Mouse (Mus musculus): ENCODE measurements around the gene Nmnat2. TPM values are rescaled to one million over a fixed set of nuclear protein-coding genes. Genes with fewer than 3 reads are reported as not detected.

The Nmnat2 gene
- polyA plus RNA-seq, 1 experiment from 2014 or later = 0.09 TPM

- Histone ChIP-seq H3K9ac (ENCODE audit: low read depth, low read length) (no peak overlapping the region), H3K4me1 (ENCODE audit: control insufficient read depth, low read depth, low read length) (no peaks in the 10 kb centered on the region), H3K4me2 (ENCODE audit: low read depth, low read length) (no peak overlapping the region), H3K9me3 (replicated peaks; ENCODE audit: control insufficient read depth, low read length) (no peaks in the 10 kb centered on the region), H3K4me3 (ENCODE audit: low read depth, low read length) (no peak overlapping the region), H3K36me3 (ENCODE audit: control insufficient read depth, insufficient read depth) (no peaks in the 10 kb centered on the region), H3K27me3 (ENCODE audit: control insufficient read depth, insufficient read depth, low read depth, low read length) (no peaks in the 10 kb centered on the region), H3K27ac (ENCODE audit: low read length) (no peak overlapping the region)
- WGBS (ENCODE audit: insufficient replicate concordance) = 53% methylated on average over 5 of the region's 5 CpGs
- ATAC-seq (ENCODE audit: low read depth) = no peak
These were observed 18.6 kb downstream of the Nmnat2 start for GRCm38 (mm10) chr1:152973421-152973820.

GRCm38 (mm10) chr1:152973861-152974260 lies 19.1 kb downstream of the Nmnat2 start:
- Histone ChIP-seq H3K9me3 (replicated peaks; ENCODE audit: control insufficient read depth, low read length) (no peaks in the 10 kb centered on the region), H3K4me3 (ENCODE audit: low read depth, low read length) (no peak overlapping the region), H3K4me1 (ENCODE audit: control insufficient read depth, low read depth, low read length) (no peaks in the 10 kb centered on the region), H3K4me2 (ENCODE audit: low read depth, low read length) (no peak overlapping the region), H3K27ac (ENCODE audit: low read length) (no peak overlapping the region), H3K27me3 (ENCODE audit: control insufficient read depth, insufficient read depth, low read depth, low read length) (no peaks in the 10 kb centered on the region), H3K36me3 (ENCODE audit: control insufficient read depth, insufficient read depth) (no peaks in the 10 kb centered on the region), H3K9ac (ENCODE audit: low read depth, low read length) (no peak overlapping the region)
- no peak for ATAC-seq (ENCODE audit: low read depth)
- 33% methylated on average over 4 of the region's 4 CpGs for WGBS (ENCODE audit: insufficient replicate concordance)

GRCm38 (mm10) chr1:152975144-152975543 lies 20.4 kb downstream of the Nmnat2 start:
- Histone ChIP-seq H3K9ac (ENCODE audit: low read depth, low read length) (no peak overlapping the region), H3K27me3 (ENCODE audit: control insufficient read depth, insufficient read depth, low read depth, low read length) (no peaks in the 10 kb centered on the region), H3K4me1 (ENCODE audit: control insufficient read depth, low read depth, low read length) (no peaks in the 10 kb centered on the region), H3K4me2 (ENCODE audit: low read depth, low read length) (no peak overlapping the region), H3K9me3 (replicated peaks; ENCODE audit: control insufficient read depth, low read length) (no peaks in the 10 kb centered on the region), H3K27ac (ENCODE audit: low read length) (no peak overlapping the region), H3K4me3 (ENCODE audit: low read depth, low read length) (no peak overlapping the region), H3K36me3 (ENCODE audit: control insufficient read depth, insufficient read depth) (no peaks in the 10 kb centered on the region)
- ATAC-seq (ENCODE audit: low read depth) = no peak
- 59% methylated on average over 3 of the region's 3 CpGs for WGBS (ENCODE audit: insufficient replicate concordance)

DNA sequence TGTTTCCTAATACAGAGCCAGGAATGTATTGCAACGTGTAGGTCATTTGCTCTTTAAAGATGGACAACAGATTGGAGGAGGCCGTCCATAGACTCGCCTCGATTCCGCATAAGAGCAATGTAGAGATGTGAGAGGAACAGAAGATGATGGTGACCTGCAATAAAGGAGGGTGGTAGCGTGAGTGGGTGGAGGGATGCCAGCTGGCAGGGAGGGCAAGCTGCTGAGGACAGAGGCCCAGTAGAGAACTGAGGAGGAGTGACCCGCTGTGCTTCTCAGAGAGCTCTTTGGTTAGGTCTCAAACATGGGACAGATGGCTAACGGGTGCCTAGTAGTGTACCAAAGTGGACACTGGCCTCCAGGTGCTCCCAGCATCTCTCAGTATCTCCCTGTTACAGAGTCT lies 23.9 kb downstream of the Nmnat2 start:
- H3K4me1 ChIP-seq (ENCODE audit: control insufficient read depth, low read depth, low read length) = no peaks in the 10 kb centered on the region
- WGBS (ENCODE audit: insufficient replicate concordance) = 73% methylated on average over 8 of the region's 8 CpGs
- no peaks in the 10 kb centered on the region for H3K36me3 ChIP-seq (ENCODE audit: control insufficient read depth, insufficient read depth)
- no peak overlapping the region for H3K4me3 ChIP-seq (ENCODE audit: low read depth, low read length)
- no peaks in the 10 kb centered on the region for H3K27me3 ChIP-seq (ENCODE audit: control insufficient read depth, insufficient read depth, low read depth, low read length)
- H3K9me3 ChIP-seq (replicated peaks; ENCODE audit: control insufficient read depth, low read length) = no peaks in the 10 kb centered on the region
- no peak overlapping the region for H3K27ac ChIP-seq (ENCODE audit: low read length)
- no peak for ATAC-seq (ENCODE audit: low read depth)
- no peak overlapping the region for H3K4me2 ChIP-seq (ENCODE audit: low read depth, low read length)
- no peak overlapping the region for H3K9ac ChIP-seq (ENCODE audit: low read depth, low read length)

- H3K27me3 ChIP-seq (ENCODE audit: control insufficient read depth, insufficient read depth, low read depth, low read length) = no peaks in the 10 kb centered on the region
- WGBS (ENCODE audit: insufficient replicate concordance) = 76% methylated on average over 14 of the region's 14 CpGs
- H3K4me2 ChIP-seq (ENCODE audit: low read depth, low read length) = no peak overlapping the region
- no peaks in the 10 kb centered on the region for H3K36me3 ChIP-seq (ENCODE audit: control insufficient read depth, insufficient read depth)
- no peak overlapping the region for H3K9ac ChIP-seq (ENCODE audit: low read depth, low read length)
- ATAC-seq (ENCODE audit: low read depth) = no peak
- no peak overlapping the region for H3K27ac ChIP-seq (ENCODE audit: low read length)
- H3K4me1 ChIP-seq (ENCODE audit: control insufficient read depth, low read depth, low read length) = no peaks in the 10 kb centered on the region
- no peak overlapping the region for H3K4me3 ChIP-seq (ENCODE audit: low read depth, low read length)
- no peaks in the 10 kb centered on the region for H3K9me3 ChIP-seq (replicated peaks; ENCODE audit: control insufficient read depth, low read length)
These were observed 28.6 kb downstream of the Nmnat2 start for GRCm38 (mm10) chr1:152983416-152983815.

DNA sequence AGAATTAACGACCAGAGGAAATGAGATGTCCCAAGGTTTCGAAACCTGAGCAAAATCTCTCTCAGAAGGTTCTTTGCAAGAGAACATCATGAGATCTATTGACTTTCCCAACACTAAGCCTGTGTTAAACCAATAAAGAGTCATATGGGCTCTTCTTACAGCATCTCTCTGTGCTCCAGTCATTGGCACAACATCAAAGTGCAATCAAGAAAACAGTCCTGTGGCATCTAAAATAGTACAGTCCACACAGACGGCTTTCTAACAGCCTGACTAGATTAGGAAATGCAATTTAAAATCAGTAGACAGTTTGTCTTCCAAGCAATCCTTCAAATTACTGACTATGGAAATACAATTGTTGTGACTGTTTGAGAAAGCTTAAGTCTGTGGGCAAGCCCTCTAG lies 32.2 kb downstream of the Nmnat2 start:
- ATAC-seq (ENCODE audit: low read depth) = no peak
- Histone ChIP-seq H3K4me2 (ENCODE audit: low read depth, low read length) (no peak overlapping the region), H3K4me1 (ENCODE audit: control insufficient read depth, low read depth, low read length) (no peaks in the 10 kb centered on the region), H3K27me3 (ENCODE audit: control insufficient read depth, insufficient read depth, low read depth, low read length) (no peaks in the 10 kb centered on the region), H3K4me3 (ENCODE audit: low read depth, low read length) (no peak overlapping the region), H3K36me3 (ENCODE audit: control insufficient read depth, insufficient read depth) (no peaks in the 10 kb centered on the region), H3K9me3 (replicated peaks; ENCODE audit: control insufficient read depth, low read length) (no peaks in the 10 kb centered on the region), H3K27ac (ENCODE audit: low read length) (no peak overlapping the region), H3K9ac (ENCODE audit: low read depth, low read length) (no peak overlapping the region)
- 52% methylated on average over 3 of the region's 3 CpGs for whole genome bisulfite sequencing (ENCODE audit: insufficient replicate concordance)

- no peaks in the 10 kb centered on the region for H3K27me3 ChIP-seq (ENCODE audit: control insufficient read depth, insufficient read depth, low read depth, low read length)
- H3K4me3 ChIP-seq (ENCODE audit: low read depth, low read length) = no peak overlapping the region
- no peaks in the 10 kb centered on the region for H3K36me3 ChIP-seq (ENCODE audit: control insufficient read depth, insufficient read depth)
- 74% methylated on average over 5 of the region's 5 CpGs for WGBS (ENCODE audit: insufficient replicate concordance)
- ATAC-seq (ENCODE audit: low read depth) = no peak
- H3K4me2 ChIP-seq (ENCODE audit: low read depth, low read length) = no peak overlapping the region
- no peak overlapping the region for H3K27ac ChIP-seq (ENCODE audit: low read length)
- no peaks in the 10 kb centered on the region for H3K9me3 ChIP-seq (replicated peaks; ENCODE audit: control insufficient read depth, low read length)
- H3K9ac ChIP-seq (ENCODE audit: low read depth, low read length) = no peak overlapping the region
- no peaks in the 10 kb centered on the region for H3K4me1 ChIP-seq (ENCODE audit: control insufficient read depth, low read depth, low read length)
These were observed 35.3 kb downstream of the Nmnat2 start for GRCm38 (mm10) chr1:152990067-152990466.

DNA sequence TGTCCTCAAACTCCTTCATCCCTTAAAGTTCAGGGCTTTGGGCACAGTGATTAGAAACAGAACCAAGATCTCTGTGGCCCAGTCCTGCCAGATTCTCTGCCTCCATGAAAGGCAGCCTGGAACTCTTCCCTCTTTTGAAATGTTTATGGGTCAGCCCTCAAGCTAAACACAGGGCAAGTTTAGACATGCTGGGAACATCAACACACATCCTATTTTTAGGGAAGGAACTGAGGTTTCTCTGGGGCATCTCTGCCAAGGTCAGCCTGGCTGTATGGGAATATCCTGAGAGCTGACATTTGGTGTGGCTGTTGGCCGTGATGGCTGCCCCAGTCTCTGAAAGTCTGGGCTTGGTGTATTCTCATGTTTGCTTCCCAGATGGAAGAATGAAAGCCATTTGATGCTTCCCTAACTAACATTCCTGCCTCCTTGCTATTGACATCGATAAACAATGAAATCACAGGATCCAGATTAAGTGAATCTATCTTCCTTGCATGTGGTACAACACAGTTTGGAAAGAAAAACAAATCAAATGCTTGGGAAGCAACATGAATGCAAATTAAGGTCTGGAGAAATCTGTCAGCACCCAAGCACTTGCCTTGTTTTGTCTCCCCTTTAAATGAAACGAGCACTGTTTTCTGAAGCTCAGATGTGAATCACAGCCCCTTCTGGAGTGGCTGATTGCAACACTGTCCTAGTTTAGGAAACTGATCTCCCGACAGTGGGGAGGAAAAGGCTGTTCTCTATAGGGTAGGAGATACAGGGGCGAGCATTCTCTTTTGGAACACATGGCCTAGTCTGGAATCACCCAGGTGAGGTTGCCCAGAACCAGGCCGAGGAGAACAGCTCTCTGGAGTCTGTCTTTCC lies 37.7 kb downstream of the Nmnat2 start:
- Histone ChIP-seq H3K9me3 (replicated peaks; ENCODE audit: control insufficient read depth, low read length) (no peaks in the 10 kb centered on the region), H3K27ac (ENCODE audit: low read length) (no peak overlapping the region), H3K4me3 (ENCODE audit: low read depth, low read length) (no peak overlapping the region), H3K4me2 (ENCODE audit: low read depth, low read length) (no peak overlapping the region), H3K36me3 (ENCODE audit: control insufficient read depth, insufficient read depth) (no peaks in the 10 kb centered on the region), H3K4me1 (ENCODE audit: control insufficient read depth, low read depth, low read length) (no peaks in the 10 kb centered on the region), H3K27me3 (ENCODE audit: control insufficient read depth, insufficient read depth, low read depth, low read length) (no peaks in the 10 kb centered on the region), H3K9ac (ENCODE audit: low read depth, low read length) (no peak overlapping the region)
- WGBS (ENCODE audit: insufficient replicate concordance) = 44% methylated on average over 6 of the region's 6 CpGs
- no peak for ATAC-seq (ENCODE audit: low read depth)

GRCm38 (mm10) chr1:152993803-152994202 lies 39.0 kb downstream of the Nmnat2 start:
- Histone ChIP-seq H3K27ac (ENCODE audit: low read length) (no peak overlapping the region), H3K4me2 (ENCODE audit: low read depth, low read length) (no peak overlapping the region), H3K4me3 (ENCODE audit: low read depth, low read length) (no peak overlapping the region), H3K27me3 (ENCODE audit: control insufficient read depth, insufficient read depth, low read depth, low read length) (no peaks in the 10 kb centered on the region), H3K36me3 (ENCODE audit: control insufficient read depth, insufficient read depth) (no peaks in the 10 kb centered on the region), H3K9me3 (replicated peaks; ENCODE audit: control insufficient read depth, low read length) (no peaks in the 10 kb centered on the region), H3K9ac (ENCODE audit: low read depth, low read length) (no peak overlapping the region), H3K4me1 (ENCODE audit: control insufficient read depth, low read depth, low read length) (no peaks in the 10 kb centered on the region)
- WGBS (ENCODE audit: insufficient replicate concordance) = 55% methylated on average over 6 of the region's 6 CpGs
- no peak for ATAC-seq (ENCODE audit: low read depth)
